Mouse (Mus musculus): Measurements from ENCODE around the gene Prss53.

DNA sequence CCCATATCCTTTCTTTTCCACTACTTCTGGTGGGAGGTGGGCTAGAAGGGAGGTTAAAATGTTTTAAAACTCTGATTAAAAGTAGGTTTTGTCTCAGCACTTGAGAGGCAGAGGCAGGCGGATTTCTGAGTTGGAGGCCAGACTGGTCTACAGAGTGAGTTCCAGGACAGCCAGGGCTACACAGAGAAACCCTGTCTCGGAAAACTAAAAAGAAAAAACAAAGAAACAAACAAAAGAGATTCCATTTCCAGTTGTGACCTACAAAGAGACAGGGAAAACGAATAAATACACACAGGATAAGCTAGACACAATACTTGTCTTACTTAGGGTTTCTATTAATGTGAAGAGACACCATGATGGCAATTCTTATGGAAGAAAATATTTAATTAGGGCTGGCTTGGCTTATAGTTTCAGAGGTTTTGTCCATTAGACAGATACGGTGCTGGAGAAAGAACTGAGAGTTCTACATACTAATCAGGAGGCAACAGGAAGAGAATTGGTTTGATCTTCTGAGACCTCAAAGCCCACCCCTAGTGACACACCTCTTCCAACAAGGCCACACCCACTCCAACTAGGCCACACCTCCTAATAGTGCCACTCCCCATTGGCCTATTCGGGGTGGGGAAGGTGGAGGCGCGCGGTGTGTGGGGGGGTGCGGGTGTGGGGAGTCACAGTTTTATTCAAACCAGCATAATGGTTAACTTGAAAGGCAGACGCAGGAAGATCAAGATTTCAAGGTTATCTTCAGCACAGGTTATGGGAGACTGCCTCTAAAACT, 7.6 kb upstream of the Prss53 start:
- no peak for TF ChIP-seq TAL1 (IDR thresholded peaks at IDR 0.05; ENCODE audit: low read length)
- TF ChIP-seq GATA1 (IDR thresholded peaks at IDR 0.05; ENCODE audit: low read length), result no peak
